Mouse (Mus musculus): ENCODE results near the gene Mlc1.

DNA sequence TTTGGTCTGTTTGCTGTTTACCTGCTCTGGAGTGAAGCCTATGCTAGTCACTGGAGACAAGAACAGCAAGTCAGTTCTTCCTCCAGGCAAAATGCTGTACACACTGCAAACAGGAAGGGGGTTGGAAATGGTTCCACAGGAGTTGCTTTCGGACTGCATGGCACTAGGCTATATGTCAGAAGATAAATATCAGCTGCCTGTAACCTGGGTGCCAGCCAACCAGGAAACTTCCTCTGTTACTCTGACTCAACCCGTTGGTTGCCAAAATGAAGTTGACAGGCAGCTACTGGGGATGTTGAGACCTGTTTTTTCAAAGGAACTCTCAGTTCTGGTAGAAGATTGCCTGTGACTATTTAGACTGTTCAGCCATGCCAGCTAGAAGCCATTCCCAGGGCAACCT lies 10.4 kb upstream of the Mlc1 start:
- TF ChIP-seq SIN3A (IDR thresholded peaks at IDR 0.05; ENCODE audit: low read length) (no peak), ZC3H11A (IDR thresholded peaks at IDR 0.05; ENCODE audit: low read depth, low read length) (no peak), USF1 (IDR thresholded peaks at IDR 0.05; ENCODE audit: low read depth, low read length) (no peak)

Data from CH12.LX (cell line).